Mouse (Mus musculus): ENCODE results near the gene Utrn. TPM values are rescaled to one million over a fixed set of nuclear protein-coding genes. Genes with fewer than 3 reads are reported as not detected.

The Utrn gene
- polyA plus RNA-seq, 1 experiment: 18.1 TPM

DNA sequence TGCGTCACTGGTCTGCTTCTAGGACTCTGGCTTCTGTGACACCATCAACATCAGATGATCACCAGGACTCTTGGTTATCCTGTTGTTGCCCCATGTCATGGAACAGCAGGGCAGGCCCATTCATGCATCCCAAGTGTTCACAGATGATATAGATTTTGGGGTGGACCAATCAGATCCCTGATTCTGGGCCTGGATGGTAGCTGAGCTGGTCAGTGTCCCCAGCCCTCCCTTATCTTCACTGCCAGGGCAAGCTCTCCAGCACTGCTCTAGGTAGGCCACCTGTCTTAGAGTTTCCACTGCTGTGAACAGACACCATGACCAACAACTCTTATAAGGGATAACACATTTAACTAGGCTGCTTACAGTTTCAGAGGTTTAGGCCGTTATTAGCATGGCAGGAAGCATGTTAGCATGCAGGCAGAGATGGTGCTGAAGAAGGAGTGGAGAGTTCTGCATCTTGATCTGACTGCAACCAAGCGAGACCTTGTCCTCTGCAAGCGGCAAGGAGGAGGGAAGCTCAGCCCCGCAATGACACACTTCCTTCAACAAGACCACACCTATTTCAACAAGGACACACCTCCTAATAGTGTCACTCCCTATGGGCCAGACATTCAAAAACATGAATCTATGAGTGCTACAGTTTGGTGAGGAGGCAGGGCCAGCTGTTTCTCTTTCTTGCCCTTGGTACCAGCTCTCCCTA, 34.4 kb upstream of the Utrn start:
- Histone ChIP-seq H3K27ac (ENCODE audit: insufficient read depth, low read depth, low read length) (no peak overlapping the region), H3K4me3 (ENCODE audit: insufficient read depth, low read length) (no peak overlapping the region), H3K4me1 (ENCODE audit: control insufficient read depth, insufficient read depth, low read length) (no peaks in the 10 kb centered on the region)
- TF ChIP-seq CTCF (IDR thresholded peaks at IDR 0.05; ENCODE audit: low read depth, low read length): no peak
- TF ChIP-seq POLR2A (IDR thresholded peaks at IDR 0.05; ENCODE audit: borderline replicate concordance, low read depth, low read length): no peak

DNA sequence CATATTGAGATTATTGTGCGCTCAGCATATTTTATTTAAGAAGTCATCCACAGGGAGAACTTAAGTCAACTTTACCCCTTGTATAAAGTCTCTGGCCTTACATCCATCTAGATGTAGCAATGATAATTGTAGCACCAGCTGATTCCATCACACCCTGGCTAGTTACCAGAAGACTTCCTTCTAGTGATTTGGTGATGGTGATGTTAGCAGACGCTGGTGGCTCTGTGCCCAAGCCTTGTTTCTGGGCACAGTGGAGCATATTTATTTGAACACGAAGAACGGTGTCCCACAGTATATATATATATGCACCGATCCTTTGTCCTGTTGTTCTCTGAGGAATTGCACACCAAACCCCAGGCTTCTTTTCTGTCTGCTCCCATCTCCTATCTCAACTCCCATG, 30.7 kb upstream of the Utrn start:
- no peaks in the 10 kb centered on the region for H3K4me1 ChIP-seq (ENCODE audit: control insufficient read depth, insufficient read depth, low read length)
- H3K27ac ChIP-seq (ENCODE audit: insufficient read depth, low read depth, low read length): no peak overlapping the region
- no peak for TF ChIP-seq CTCF (IDR thresholded peaks at IDR 0.05; ENCODE audit: low read depth, low read length)
- no peak for TF ChIP-seq POLR2A (IDR thresholded peaks at IDR 0.05; ENCODE audit: borderline replicate concordance, low read depth, low read length)
- no peak overlapping the region for H3K4me3 ChIP-seq (ENCODE audit: insufficient read depth, low read length)

- TF ChIP-seq CTCF (IDR thresholded peaks at IDR 0.05; ENCODE audit: low read depth, low read length): no peak
- Histone ChIP-seq H3K27ac (ENCODE audit: insufficient read depth, low read depth, low read length) (no peak overlapping the region), H3K4me1 (ENCODE audit: control insufficient read depth, insufficient read depth, low read length) (peaks cover 4% of the 10 kb centered on the region)
These were observed 24.2 kb upstream of the Utrn start for GRCm38 (mm10) chr10:12893339-12893738.

GRCm38 (mm10) chr10:12888373-12888772, 19.2 kb upstream of the Utrn start:
- Histone ChIP-seq H3K4me1 (ENCODE audit: control insufficient read depth, insufficient read depth, low read length) (peaks cover 2% of the 10 kb centered on the region; the same call in 1 of the 2 replicates), H3K27ac (ENCODE audit: insufficient read depth, low read depth, low read length) (no peak overlapping the region), H3K4me3 (ENCODE audit: insufficient read depth, low read length) (no peak overlapping the region)
- no peak for TF ChIP-seq CTCF (IDR thresholded peaks at IDR 0.05; ENCODE audit: low read depth, low read length)
- TF ChIP-seq POLR2A (IDR thresholded peaks at IDR 0.05; ENCODE audit: borderline replicate concordance, low read depth, low read length): no peak

More at GRCm38 (mm10) chr10:12893339-12893738, 24.2 kb upstream of the Utrn start:
- H3K4me3 ChIP-seq (ENCODE audit: insufficient read depth, low read length): no peak overlapping the region

DNA sequence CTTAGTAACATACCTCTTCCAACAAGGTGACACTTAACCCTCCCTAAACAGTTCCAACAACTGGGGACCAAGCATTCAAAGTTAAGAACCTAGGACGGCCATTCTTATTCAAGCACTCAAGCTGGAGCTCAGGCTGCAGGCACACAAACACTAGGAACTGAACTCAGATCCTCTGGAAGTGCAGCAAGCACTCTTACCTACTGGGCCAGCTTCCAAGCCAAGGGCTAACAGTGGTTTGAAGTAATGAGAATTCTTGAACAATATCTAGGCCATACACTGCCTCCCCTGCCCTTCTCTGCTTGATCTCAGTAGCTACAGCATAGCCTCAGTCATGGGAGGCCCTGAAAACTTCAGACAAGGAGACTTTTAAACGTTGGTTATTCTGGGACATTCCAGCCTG, 18.6 kb upstream of the Utrn start:
- TF ChIP-seq POLR2A (IDR thresholded peaks at IDR 0.05; ENCODE audit: borderline replicate concordance, low read depth, low read length) (no peak), CTCF (IDR thresholded peaks at IDR 0.05; ENCODE audit: low read depth, low read length) (no peak)
- H3K27ac ChIP-seq (ENCODE audit: insufficient read depth, low read depth, low read length): no peak overlapping the region
- H3K4me3 ChIP-seq (ENCODE audit: insufficient read depth, low read length): no peak overlapping the region

DNA sequence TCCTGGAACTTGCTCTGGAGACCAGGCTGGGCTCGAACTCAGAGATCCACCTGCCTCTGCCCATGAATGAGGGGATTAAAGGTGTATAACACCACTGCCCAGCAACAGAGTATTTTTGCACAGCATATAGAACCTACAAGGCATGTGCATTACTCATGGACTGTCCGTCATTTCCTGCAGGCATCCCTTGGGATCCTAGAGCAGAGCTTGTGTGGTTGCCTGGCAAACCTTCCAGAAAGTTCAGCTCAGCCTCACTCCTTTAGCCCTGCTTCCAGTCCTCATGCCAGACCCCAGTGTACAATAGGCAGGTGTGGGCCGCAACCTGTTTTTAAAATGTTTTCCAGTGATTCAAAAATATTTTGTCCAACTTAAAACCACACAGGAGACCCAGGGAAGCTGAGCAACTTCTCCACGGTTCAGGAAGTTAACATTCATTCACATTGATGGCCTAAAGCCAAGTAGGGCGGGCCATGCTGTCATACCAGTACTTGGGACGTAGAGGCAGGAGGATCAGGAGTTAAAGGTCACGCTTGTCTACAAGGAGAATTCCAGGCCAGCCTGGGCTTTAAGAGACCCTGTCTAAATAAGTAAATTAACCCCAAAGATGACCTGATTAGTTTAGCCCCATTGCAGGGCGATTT, 15.3 kb upstream of the Utrn start:
- H3K4me1 ChIP-seq (ENCODE audit: control insufficient read depth, insufficient read depth, low read length): peaks cover 2% of the 10 kb centered on the region; the same call in 1 of the 2 replicates
- H3K27ac ChIP-seq (ENCODE audit: insufficient read depth, low read depth, low read length): no peak overlapping the region
- H3K4me3 ChIP-seq (ENCODE audit: insufficient read depth, low read length): no peak overlapping the region
- TF ChIP-seq POLR2A (IDR thresholded peaks at IDR 0.05; ENCODE audit: borderline replicate concordance, low read depth, low read length) (no peak), CTCF (IDR thresholded peaks at IDR 0.05; ENCODE audit: low read depth, low read length) (no peak)

More for the DNA sequence above, 18.6 kb upstream of the Utrn start:
- peaks cover 2% of the 10 kb centered on the region; the same call in 1 of the 2 replicates for H3K4me1 ChIP-seq (ENCODE audit: control insufficient read depth, insufficient read depth, low read length)

DNA sequence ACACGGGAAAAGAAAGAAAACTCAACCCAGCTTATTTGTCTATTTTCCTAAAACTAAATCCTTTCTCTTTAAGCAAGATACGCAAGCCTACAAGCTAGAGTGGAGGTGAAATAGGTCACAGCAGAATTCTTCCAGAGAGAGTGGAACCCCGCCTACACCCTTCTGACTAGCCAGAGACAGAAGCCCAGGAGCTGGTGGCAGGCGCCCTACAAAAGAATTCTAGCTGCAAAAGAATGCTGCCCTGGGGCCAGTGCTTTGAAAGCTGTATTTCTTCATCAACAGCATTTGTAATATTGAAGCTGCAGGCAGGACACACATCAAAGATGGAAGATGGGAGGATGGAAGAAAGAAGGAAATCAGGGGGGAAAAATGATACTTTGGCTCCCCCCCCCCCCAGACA, 12.7 kb upstream of the Utrn start:
- Histone ChIP-seq H3K4me1 (ENCODE audit: control insufficient read depth, insufficient read depth, low read length) (peaks cover 2% of the 10 kb centered on the region; the same call in 1 of the 2 replicates), H3K4me3 (ENCODE audit: insufficient read depth, low read length) (no peak overlapping the region), H3K27ac (ENCODE audit: insufficient read depth, low read depth, low read length) (no peak overlapping the region)
- TF ChIP-seq POLR2A (IDR thresholded peaks at IDR 0.05; ENCODE audit: borderline replicate concordance, low read depth, low read length) (no peak), CTCF (IDR thresholded peaks at IDR 0.05; ENCODE audit: low read depth, low read length) (no peak)

DNA sequence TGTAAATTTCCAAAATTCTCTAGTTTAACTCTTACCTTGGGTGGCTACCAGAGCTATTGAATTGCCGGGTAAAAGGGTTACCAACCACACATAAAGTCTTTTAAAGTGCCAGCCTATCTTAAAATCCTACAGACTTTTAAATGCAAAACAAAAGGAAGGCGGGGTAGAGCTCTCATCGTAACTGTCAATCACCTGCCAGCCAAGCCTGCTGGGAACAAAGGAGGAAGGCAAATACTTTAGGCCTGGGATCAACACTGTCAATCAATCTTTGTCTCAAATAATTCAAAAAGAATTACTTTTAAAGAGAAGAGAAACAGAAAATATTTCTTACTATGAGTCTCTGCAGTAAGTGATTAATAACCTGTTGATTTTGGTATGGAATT, 10.1 kb upstream of the Utrn start:
- H3K27ac ChIP-seq (ENCODE audit: insufficient read depth, low read depth, low read length): no peak overlapping the region
- peaks cover 6% of the 10 kb centered on the region for H3K4me1 ChIP-seq (ENCODE audit: control insufficient read depth, insufficient read depth, low read length)
- no peak overlapping the region for H3K4me3 ChIP-seq (ENCODE audit: insufficient read depth, low read length)
- no peak for TF ChIP-seq CTCF (IDR thresholded peaks at IDR 0.05; ENCODE audit: low read depth, low read length)
- no peak for TF ChIP-seq POLR2A (IDR thresholded peaks at IDR 0.05; ENCODE audit: borderline replicate concordance, low read depth, low read length)

DNA sequence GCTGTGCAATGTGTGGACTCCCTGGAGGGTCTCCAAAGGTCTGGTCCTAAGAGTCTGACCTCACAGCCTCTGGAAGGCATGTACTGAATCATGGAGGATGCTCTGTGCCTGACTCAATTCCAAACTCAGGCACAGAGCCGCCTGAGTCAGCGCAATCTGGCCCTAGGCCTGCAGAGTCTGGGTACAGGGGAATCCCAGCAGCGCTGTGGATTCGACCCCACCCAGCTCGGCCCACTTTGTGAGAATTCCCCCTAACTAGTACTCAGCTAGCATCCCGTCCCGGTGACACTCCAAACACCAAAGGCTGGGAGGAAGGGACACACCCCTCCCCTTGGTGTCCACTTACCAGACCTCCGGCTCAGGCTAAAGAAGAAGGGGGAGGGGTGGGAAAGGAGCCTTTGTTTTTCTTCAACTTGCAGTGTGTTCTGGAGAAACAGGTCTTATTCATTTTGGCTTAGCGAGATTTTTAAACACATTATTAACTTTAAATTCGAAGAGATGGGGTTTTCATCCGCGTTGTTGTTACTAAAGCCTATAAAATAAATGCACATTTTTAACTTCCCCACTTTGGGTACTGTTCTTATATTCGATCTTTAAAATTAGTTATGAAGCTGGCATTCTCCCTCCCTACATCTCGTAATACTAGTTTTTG, 9.6 kb upstream of the Utrn start:
- Histone ChIP-seq H3K4me1 (ENCODE audit: control insufficient read depth, insufficient read depth, low read length) (peaks cover 6% of the 10 kb centered on the region), H3K27ac (ENCODE audit: insufficient read depth, low read depth, low read length) (no peak overlapping the region), H3K4me3 (ENCODE audit: insufficient read depth, low read length) (no peak overlapping the region)
- no peak for TF ChIP-seq CTCF (IDR thresholded peaks at IDR 0.05; ENCODE audit: low read depth, low read length)
- no peak for TF ChIP-seq POLR2A (IDR thresholded peaks at IDR 0.05; ENCODE audit: borderline replicate concordance, low read depth, low read length)

- Histone ChIP-seq H3K4me1 (ENCODE audit: control insufficient read depth, insufficient read depth, low read length) (peaks cover 6% of the 10 kb centered on the region), H3K27ac (ENCODE audit: insufficient read depth, low read depth, low read length) (no peak overlapping the region), H3K4me3 (ENCODE audit: insufficient read depth, low read length) (no peak overlapping the region)
- TF ChIP-seq POLR2A (IDR thresholded peaks at IDR 0.05; ENCODE audit: borderline replicate concordance, low read depth, low read length) (no peak), CTCF (IDR thresholded peaks at IDR 0.05; ENCODE audit: low read depth, low read length) (no peak)
These were observed 7.3 kb upstream of the Utrn start for GRCm38 (mm10) chr10:12876426-12876825.

All from bone marrow macrophage, adult 2 months (primary cell).